Mouse (Mus musculus) liver, embryonic 15.5 days (tissue): ENCODE measurements at regions not wholly inside any gene's neighbourhood (a gene's known extent, or its start where the extent isn't known, plus 50 kb on each side); places are given as distances from the start of the nearest gene placed in this dataset.

ENCODE experiments used
- ATAC-seq: fragments of 200-750 bp; cut with Nextera tagmentation; 2 replicates; pipeline ENCODE4 v1.8.0; 2017; ENCODE audit warnings: moderate number of reproducible peaks, mild to moderate bottlenecking, moderate library complexity; ENCODE audit not compliant: insufficient read depth
- H3K27ac ChIP-seq: fragments of 300-500 bp; sonication (generic); replicated peaks from 2 replicates; pipeline ENCODE4 v1.5.1; 2015; ENCODE audit warnings: mild to moderate bottlenecking, inconsistent platforms
- H3K27me3 ChIP-seq: fragments of 300-500 bp; sonication (generic); 2 replicates; pipeline ENCODE4 v1.6.1; 2015; ENCODE audit warnings: mild to moderate bottlenecking, inconsistent platforms
- H3K36me3 ChIP-seq: fragments of 300-500 bp; sonication (generic); replicated peaks from 2 replicates; pipeline ENCODE4 v1.6.1; 2015; ENCODE audit warnings: moderate library complexity, mild to moderate bottlenecking, inconsistent platforms
- H3K4me1 ChIP-seq: fragments of 300-500 bp; sonication (generic); replicated peaks from 2 replicates; pipeline ENCODE4 v1.6.1; 2015; ENCODE audit warnings: inconsistent platforms
- H3K4me2 ChIP-seq: fragments of 300-500 bp; sonication (generic); 2 replicates; pipeline ENCODE4 v1.6.1; 2015; ENCODE audit warnings: moderate library complexity, mild to moderate bottlenecking, inconsistent platforms
- H3K4me3 ChIP-seq: fragments of 300-500 bp; sonication (generic); replicated peaks from 2 replicates; pipeline ENCODE4 v1.5.1; 2015; ENCODE audit warnings: mild to moderate bottlenecking, inconsistent platforms
- H3K9ac ChIP-seq: fragments of 300-500 bp; sonication (generic); 2 replicates; pipeline ENCODE4 v1.6.1; 2015; ENCODE audit warnings: moderate library complexity, mild to moderate bottlenecking, inconsistent platforms
- H3K9me3 ChIP-seq: fragments of 300-500 bp; sonication (generic); replicated peaks from 2 replicates; pipeline ENCODE4 v1.6.1; 2016; ENCODE audit warnings: inconsistent platforms
- WGBS: fragments of 180-500 bp; shearing (Covaris S2); methylation state at CpG from one replicate; pipeline ENCODE4 v1.1.7; 2015; ENCODE audit warnings: mixed read lengths; ENCODE audit not compliant: insufficient replicate concordance; 5-methylcytosine and 5-hydroxymethylcytosine counted together

- no peak overlapping the region for H3K4me3 ChIP-seq
- no peaks in the 10 kb centered on the region for H3K36me3 ChIP-seq
- H3K4me1 ChIP-seq = no peaks in the 10 kb centered on the region
- ATAC-seq = no peak
- H3K27ac ChIP-seq = no peak overlapping the region
- 22% methylated on average over 10 of the region's 10 CpGs for WGBS
- H3K27me3 ChIP-seq = no peaks in the 10 kb centered on the region
- no peak overlapping the region for H3K9ac ChIP-seq
- no peaks in the 10 kb centered on the region for H3K9me3 ChIP-seq
- H3K4me2 ChIP-seq = no peak overlapping the region
Observed at GRCm38 (mm10) chr19:33056372-33056791, 299.1 kb downstream of the Pten start.

GRCm38 (mm10) chr19:33061006-33061405, 303.7 kb downstream of the Pten start:
- Histone ChIP-seq H3K36me3 (no peaks in the 10 kb centered on the region), H3K4me1 (no peaks in the 10 kb centered on the region), H3K4me3 (no peak overlapping the region), H3K9me3 (no peaks in the 10 kb centered on the region), H3K4me2 (no peak overlapping the region), H3K27me3 (no peaks in the 10 kb centered on the region), H3K9ac (no peak overlapping the region), H3K27ac (no peak overlapping the region)
- no peak for ATAC-seq

DNA sequence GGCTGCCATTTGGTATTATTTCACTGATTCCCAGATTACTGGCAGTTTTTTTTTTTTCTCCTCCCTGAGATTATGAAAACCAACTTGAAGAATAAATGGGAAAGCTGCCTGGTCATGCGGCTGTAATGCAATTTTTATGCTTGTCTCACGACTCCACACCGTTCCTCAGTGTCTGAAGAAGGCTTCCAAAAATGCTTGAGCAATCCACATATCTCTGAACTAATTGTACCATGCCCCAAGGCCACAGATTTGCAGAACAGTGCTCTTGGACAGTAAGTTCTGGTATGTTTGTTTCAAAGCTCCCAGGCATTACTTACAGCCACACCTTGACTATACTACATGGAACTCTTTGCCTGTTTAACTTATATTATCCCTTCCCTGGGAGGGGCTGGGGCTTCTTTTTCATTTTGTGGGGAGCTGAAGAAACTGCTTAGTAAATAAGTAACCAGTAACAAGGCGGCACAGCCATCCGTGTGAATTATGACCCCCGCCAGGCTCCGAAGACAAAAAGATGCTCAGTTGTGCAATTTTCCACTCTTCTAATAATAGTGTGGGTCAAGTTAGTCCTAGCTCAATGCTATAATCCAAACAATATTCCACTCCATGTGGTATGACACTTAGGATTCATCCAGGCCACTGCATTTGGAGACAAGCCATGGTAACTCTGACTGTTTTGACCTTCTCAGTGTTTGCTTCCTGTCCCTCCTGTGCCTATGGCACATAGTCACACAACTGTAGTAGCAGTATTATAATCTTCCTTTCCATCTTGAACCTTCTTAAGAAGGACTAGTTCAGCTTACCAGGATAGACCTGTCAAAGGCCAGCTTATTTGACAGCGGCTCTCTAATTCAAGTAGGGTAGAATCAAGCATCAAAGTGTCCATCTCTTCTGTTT, 305.1 kb downstream of the Pten start:
- Histone ChIP-seq H3K36me3 (no peaks in the 10 kb centered on the region), H3K27ac (no peak overlapping the region), H3K27me3 (no peaks in the 10 kb centered on the region), H3K9ac (no peak overlapping the region), H3K4me1 (no peaks in the 10 kb centered on the region), H3K9me3 (no peaks in the 10 kb centered on the region), H3K4me2 (no peak overlapping the region), H3K4me3 (no peak overlapping the region)
- WGBS = 67% methylated on average over 8 of the region's 8 CpGs
- no peak for ATAC-seq

DNA sequence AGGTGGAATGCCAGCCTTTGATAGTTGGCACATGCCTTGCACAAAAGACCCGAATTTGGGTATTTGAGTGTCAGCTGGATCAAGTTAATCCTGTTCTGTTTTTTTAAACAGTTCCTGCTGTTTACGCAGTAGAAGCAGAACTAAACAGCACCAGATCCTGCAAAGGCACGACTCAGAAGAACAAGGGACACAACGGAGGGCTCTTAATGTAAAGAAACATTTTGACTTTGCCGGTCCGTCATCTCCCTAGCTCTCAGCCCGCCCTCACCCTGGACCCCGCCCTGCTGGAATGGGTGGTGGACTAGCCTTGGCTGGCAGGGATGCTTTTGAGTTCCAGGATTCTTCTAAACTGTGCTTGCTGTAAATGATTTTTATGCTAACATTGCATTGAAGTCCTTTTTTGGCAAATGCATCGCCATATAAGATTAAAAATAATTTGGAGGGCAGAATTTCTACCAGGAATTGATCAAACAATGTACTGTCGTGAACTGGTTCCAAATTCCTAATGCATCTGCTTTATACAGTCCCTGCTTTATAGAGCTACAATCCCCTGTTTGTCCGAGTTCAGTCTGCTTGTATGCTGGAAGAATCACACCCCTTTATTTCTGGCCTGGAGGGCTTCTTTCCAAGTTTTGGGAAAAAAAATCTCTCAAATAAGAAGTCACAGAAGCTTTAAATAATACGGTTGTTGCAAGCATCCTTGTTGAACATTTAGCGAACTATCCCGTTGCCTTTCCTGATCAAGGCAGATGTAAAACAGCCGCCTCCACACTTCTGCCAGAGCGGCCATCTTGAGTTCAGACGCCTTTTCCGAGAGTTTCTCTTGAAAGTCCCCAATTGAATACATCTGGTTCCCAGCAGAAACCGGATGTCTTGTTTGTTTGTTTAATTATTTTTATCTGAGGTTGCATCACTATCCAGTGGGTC, 308.2 kb downstream of the Pten start:
- Histone ChIP-seq H3K27ac (no peak overlapping the region), H3K36me3 (no peaks in the 10 kb centered on the region), H3K9me3 (no peaks in the 10 kb centered on the region), H3K9ac (no peak overlapping the region), H3K4me2 (no peak overlapping the region), H3K27me3 (no peaks in the 10 kb centered on the region), H3K4me3 (no peak overlapping the region), H3K4me1 (no peaks in the 10 kb centered on the region)
- WGBS = 69% methylated on average over 19 of the region's 19 CpGs
- ATAC-seq = no peak

DNA sequence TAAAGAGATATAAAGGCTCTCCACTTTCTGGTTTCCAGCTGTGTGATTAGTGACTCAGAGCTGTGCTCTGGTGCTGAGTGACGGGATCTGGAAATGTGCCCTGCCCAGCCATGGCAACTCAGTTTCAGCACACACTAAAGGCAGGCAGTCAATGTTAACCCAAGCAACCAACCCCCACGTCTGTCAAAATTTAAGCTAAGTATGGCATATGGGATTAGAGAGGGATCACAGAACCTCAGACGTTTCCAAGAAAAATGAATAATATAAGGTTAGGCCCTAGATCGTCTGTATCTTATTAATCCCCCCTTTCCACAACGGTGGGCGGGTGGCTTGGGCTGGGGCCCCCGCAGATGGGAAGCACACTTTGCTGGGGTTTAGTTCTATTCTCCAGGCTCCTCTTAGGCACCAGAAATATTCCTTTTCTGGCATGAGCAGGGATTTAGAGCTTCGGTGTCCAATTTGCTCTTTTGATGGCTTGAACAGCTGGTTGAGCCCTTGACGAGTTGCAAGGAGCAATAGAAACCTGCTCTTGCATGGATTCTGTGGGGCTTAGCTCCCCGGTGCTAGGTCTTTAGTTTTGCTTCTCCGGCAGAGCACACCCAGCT, 311.2 kb downstream of the Pten start:
- Histone ChIP-seq H3K4me2 (no peak overlapping the region), H3K27ac (no peak overlapping the region), H3K36me3 (no peaks in the 10 kb centered on the region), H3K4me1 (no peaks in the 10 kb centered on the region), H3K4me3 (no peak overlapping the region), H3K9ac (no peak overlapping the region), H3K9me3 (no peaks in the 10 kb centered on the region), H3K27me3 (no peaks in the 10 kb centered on the region)
- WGBS = 71% methylated on average over 11 of the region's 11 CpGs
- ATAC-seq = no peak

- no peaks in the 10 kb centered on the region for H3K4me1 ChIP-seq
- ATAC-seq = no peak
- no peak overlapping the region for H3K4me2 ChIP-seq
- no peaks in the 10 kb centered on the region for H3K27me3 ChIP-seq
- 36% methylated on average over 6 of the region's 6 CpGs for WGBS
- no peak overlapping the region for H3K27ac ChIP-seq
- H3K36me3 ChIP-seq = no peaks in the 10 kb centered on the region
- H3K9me3 ChIP-seq = no peaks in the 10 kb centered on the region
- no peak overlapping the region for H3K9ac ChIP-seq
- H3K4me3 ChIP-seq = no peak overlapping the region
Observed at GRCm38 (mm10) chr19:33069761-33070160, 312.5 kb downstream of the Pten start.

- no peak overlapping the region for H3K9ac ChIP-seq
- WGBS = 51% methylated on average over 2 of the region's 2 CpGs
- no peak overlapping the region for H3K4me2 ChIP-seq
- no peaks in the 10 kb centered on the region for H3K4me1 ChIP-seq
- ATAC-seq = no peak
- H3K36me3 ChIP-seq = no peaks in the 10 kb centered on the region
- no peaks in the 10 kb centered on the region for H3K27me3 ChIP-seq
- H3K27ac ChIP-seq = no peak overlapping the region
- no peak overlapping the region for H3K4me3 ChIP-seq
- H3K9me3 ChIP-seq = no peaks in the 10 kb centered on the region
Observed at GRCm38 (mm10) chr19:33072299-33072698, 315.0 kb downstream of the Pten start.

- Histone ChIP-seq H3K27ac (no peak overlapping the region), H3K27me3 (no peaks in the 10 kb centered on the region), H3K36me3 (no peaks in the 10 kb centered on the region), H3K4me2 (no peak overlapping the region), H3K9ac (no peak overlapping the region), H3K4me1 (no peaks in the 10 kb centered on the region), H3K4me3 (no peak overlapping the region), H3K9me3 (no peaks in the 10 kb centered on the region)
- 55% methylated on average over 4 of the region's 4 CpGs for WGBS
- no peak for ATAC-seq
Observed at GRCm38 (mm10) chr19:33074907-33075306, 317.2 kb downstream of the Rnls start.

DNA sequence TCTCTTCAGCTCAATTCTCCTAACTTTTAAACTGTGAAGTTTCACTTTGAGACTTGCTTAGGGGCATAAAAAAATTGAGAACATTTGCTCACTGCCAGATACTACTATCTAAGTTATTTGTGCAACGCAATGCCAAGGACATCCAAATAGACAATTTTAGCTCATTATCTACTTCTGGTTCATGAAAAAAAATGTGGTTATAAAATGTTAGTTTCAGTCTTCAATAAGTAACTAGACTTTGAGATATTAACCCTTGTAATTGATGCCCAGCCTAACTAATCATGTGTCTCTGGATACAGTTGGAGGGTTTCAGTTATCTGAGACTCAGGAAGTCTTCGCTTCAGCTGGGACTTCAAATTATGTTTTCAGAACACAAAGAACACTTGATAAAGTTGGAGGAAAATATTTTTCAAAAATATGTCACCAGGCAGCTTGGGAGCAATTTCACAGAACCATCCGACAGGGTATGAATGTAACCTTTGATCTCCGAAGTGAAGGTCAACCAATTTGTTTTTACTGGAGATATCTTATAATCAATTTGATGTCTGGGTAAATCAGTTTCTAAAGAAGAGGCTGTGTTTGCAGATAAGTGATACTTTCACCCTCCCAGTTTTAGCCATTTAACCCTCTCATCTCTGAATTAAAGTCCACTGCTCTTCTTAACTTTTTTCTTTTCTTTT, 313.3 kb downstream of the Rnls start:
- Histone ChIP-seq H3K4me1 (no peaks in the 10 kb centered on the region), H3K9ac (no peak overlapping the region), H3K9me3 (no peaks in the 10 kb centered on the region), H3K4me2 (no peak overlapping the region), H3K36me3 (no peaks in the 10 kb centered on the region), H3K4me3 (no peak overlapping the region), H3K27me3 (no peaks in the 10 kb centered on the region), H3K27ac (no peak overlapping the region)
- WGBS = 23% methylated on average over 4 of the region's 4 CpGs
- no peak for ATAC-seq

DNA sequence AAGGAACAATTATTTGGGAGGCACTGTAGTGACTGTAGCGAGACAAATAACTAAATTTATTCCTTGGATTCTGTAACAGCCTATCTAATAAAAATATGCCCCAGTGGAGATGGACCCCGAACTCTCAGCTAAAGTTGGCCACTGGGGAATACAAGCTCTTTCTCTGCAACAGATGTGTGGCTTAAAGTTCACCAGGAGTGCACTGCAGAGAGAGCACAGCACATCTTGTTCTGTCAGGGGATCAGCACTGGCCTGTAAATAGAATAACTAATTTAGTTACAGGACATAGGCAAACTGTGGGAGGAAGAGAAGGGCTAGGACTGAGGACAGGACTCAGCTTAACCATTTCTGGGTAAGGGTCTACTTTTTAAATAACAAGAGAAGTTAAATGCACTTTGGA, 312.1 kb downstream of the Rnls start:
- Histone ChIP-seq H3K9me3 (no peaks in the 10 kb centered on the region), H3K9ac (no peak overlapping the region), H3K4me2 (no peak overlapping the region), H3K4me1 (no peaks in the 10 kb centered on the region), H3K4me3 (no peak overlapping the region), H3K27me3 (no peaks in the 10 kb centered on the region), H3K27ac (no peak overlapping the region), H3K36me3 (no peaks in the 10 kb centered on the region)
- WGBS = 63% methylated on average over 2 of the region's 2 CpGs
- ATAC-seq = no peak

GRCm38 (mm10) chr19:33081493-33081892, 310.6 kb downstream of the Rnls start:
- ATAC-seq = no peak
- no peak overlapping the region for H3K27ac ChIP-seq
- no peak overlapping the region for H3K4me3 ChIP-seq
- 46% methylated on average over 3 of the region's 3 CpGs for WGBS
- H3K36me3 ChIP-seq = no peaks in the 10 kb centered on the region
- H3K9ac ChIP-seq = no peak overlapping the region
- H3K4me2 ChIP-seq = no peak overlapping the region
- H3K4me1 ChIP-seq = no peaks in the 10 kb centered on the region
- H3K27me3 ChIP-seq = no peaks in the 10 kb centered on the region
- H3K9me3 ChIP-seq = no peaks in the 10 kb centered on the region
